Mouse (Mus musculus): Measurements from ENCODE around the gene Psma3. TPM values are rescaled to one million over a fixed set of nuclear protein-coding genes. Genes with fewer than 3 reads are reported as not detected.
A peak's percentile ranks its signal among the peaks of the same experiment; 100 is the strongest.

Psma3 gene
- polyA plus RNA-seq, 1 experiment from 2014 or later: 492 TPM

- H3K4me2 ChIP-seq: peak overlapping the region; percentile 63
- peak overlapping the region; percentile 46 for H3K4me3 ChIP-seq
- WGBS: 3% methylated on average over 17 of the region's 17 CpGs
- ATAC-seq (ENCODE audit: low FRiP score, low read depth): no peak
- H3K9me3 ChIP-seq: no peaks in the 10 kb centered on the region
- H3K27me3 ChIP-seq: no peaks in the 10 kb centered on the region
- H3K4me1 ChIP-seq (replicated peaks): peaks cover 7% of the 10 kb centered on the region
- peak overlapping the region; percentile 71 for H3K27ac ChIP-seq (replicated peaks)
- peaks cover 2% of the 10 kb centered on the region; the same call in 1 of the 2 replicates for H3K36me3 ChIP-seq
- peak overlapping the region; percentile 41; the same call in 1 of the 2 replicates for H3K9ac ChIP-seq
These were observed 4.8 kb upstream of the Psma3 start for GRCm38 (mm10) chr12:70969485-70970184.

GRCm38 (mm10) chr12:70973831-70974230 is 590 bp upstream of the Psma3 start:
- no peaks in the 10 kb centered on the region for H3K9me3 ChIP-seq
- H3K4me2 ChIP-seq: peak overlapping the region; percentile 83
- peaks cover 5% of the 10 kb centered on the region; the same call in 1 of the 2 replicates for H3K36me3 ChIP-seq
- no peak overlapping the region; the same call in 1 of the 2 replicates for H3K27ac ChIP-seq (replicated peaks)
- WGBS: 82% methylated on average over 4 of the region's 4 CpGs
- H3K4me1 ChIP-seq (replicated peaks): peaks cover 14% of the 10 kb centered on the region
- H3K4me3 ChIP-seq: 0 out of 2 replicates have a peak overlapping the region, but pooled peaks have one; percentile 95
- no peak for ATAC-seq (ENCODE audit: low FRiP score, low read depth)
- no peak overlapping the region for H3K9ac ChIP-seq
- H3K27me3 ChIP-seq: no peaks in the 10 kb centered on the region

DNA sequence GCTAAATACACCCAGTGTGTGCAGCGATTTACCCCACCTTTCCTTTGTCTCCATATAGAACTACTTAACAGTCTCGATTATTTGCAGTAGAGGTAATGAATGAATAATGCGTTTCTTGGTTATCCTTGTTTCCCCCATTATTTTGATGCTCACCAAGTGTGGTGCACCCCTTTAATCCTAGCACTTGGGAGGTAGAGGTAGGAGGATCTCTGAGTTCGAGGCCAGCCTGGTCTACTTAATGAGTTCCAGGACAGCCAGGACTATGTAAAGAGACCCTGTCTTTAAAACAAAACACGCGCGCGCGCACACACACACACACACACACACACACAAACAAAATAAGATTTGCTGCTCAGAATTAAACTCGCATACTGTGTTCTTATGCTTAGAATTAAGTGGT is 985 bp downstream of the Psma3 start:
- 25% methylated on average over 10 of the region's 10 CpGs for WGBS
- ATAC-seq (ENCODE audit: low FRiP score, low read depth): no peak
- H3K4me3 ChIP-seq: peak overlapping the region; percentile 95
- H3K27ac ChIP-seq (replicated peaks): peak overlapping the region; percentile 97
- H3K4me1 ChIP-seq (replicated peaks): peaks cover 14% of the 10 kb centered on the region
- no peaks in the 10 kb centered on the region for H3K27me3 ChIP-seq
- H3K9ac ChIP-seq: peak overlapping the region; percentile 98
- H3K9me3 ChIP-seq: no peaks in the 10 kb centered on the region
- peak overlapping the region; percentile 83 for H3K4me2 ChIP-seq
- peaks cover 15% of the 10 kb centered on the region for H3K36me3 ChIP-seq

GRCm38 (mm10) chr12:70975891-70976290 is 1.5 kb downstream of the Psma3 start:
- 71% methylated on average over 3 of the region's 3 CpGs for WGBS
- no peak for ATAC-seq (ENCODE audit: low FRiP score, low read depth)
- H3K9me3 ChIP-seq: no peaks in the 10 kb centered on the region

DNA sequence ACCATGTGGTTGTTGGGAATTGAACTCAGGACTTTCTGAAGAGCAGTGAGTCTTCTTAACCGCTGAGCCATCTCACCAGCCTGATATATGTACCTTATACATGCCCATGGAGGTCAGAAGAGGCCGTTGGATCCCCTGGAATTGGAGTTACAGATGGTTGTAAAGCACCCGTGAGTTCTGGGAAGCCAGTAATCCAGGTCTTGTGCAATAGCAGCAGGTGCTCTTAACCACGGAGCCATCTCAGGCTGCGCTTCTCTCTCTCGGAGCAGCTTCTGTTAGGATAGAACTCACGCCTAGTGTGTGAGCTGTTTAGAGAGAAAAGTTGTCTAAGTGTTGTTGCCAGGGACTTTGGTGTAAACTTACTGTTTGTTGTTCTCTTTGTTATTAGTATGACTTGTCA is 3.9 kb downstream of the Psma3 start:
- peaks cover 26% of the 10 kb centered on the region for H3K36me3 ChIP-seq

More at GRCm38 (mm10) chr12:70975891-70976290, 1.5 kb downstream of the Psma3 start:
- Histone ChIP-seq H3K9ac (peak overlapping the region; percentile 98; the same call in 1 of the 2 replicates), H3K27ac (replicated peaks) (no peak overlapping the region), H3K4me1 (replicated peaks) (peaks cover 14% of the 10 kb centered on the region), H3K27me3 (no peaks in the 10 kb centered on the region), H3K4me3 (peak overlapping the region; percentile 95), H3K4me2 (peak overlapping the region; percentile 83), H3K36me3 (peaks cover 20% of the 10 kb centered on the region)

GRCm38 (mm10) chr12:70984855-70985550 is 10.6 kb downstream of the Psma3 start:
- 95% methylated on average over 7 of the region's 7 CpGs for WGBS
- H3K27me3 ChIP-seq: no peaks in the 10 kb centered on the region
- no peak overlapping the region for H3K27ac ChIP-seq (replicated peaks)
- no peaks in the 10 kb centered on the region for H3K9me3 ChIP-seq
- no peaks in the 10 kb centered on the region for H3K4me1 ChIP-seq (replicated peaks)
- no peak overlapping the region for H3K4me2 ChIP-seq
- no peak overlapping the region for H3K4me3 ChIP-seq
- H3K9ac ChIP-seq: no peak overlapping the region
- H3K36me3 ChIP-seq: peaks cover 76% of the 10 kb centered on the region
- ATAC-seq (ENCODE audit: low FRiP score, low read depth): no peak

More for the DNA sequence above, 3.9 kb downstream of the Psma3 start:
- no peak overlapping the region for H3K9ac ChIP-seq
- peaks cover 14% of the 10 kb centered on the region for H3K4me1 ChIP-seq (replicated peaks)
- no peak overlapping the region for H3K4me3 ChIP-seq
- ATAC-seq (ENCODE audit: low FRiP score, low read depth): no peak
- no peaks in the 10 kb centered on the region for H3K27me3 ChIP-seq
- H3K27ac ChIP-seq (replicated peaks): no peak overlapping the region
- no peak overlapping the region for H3K4me2 ChIP-seq
- whole genome bisulfite sequencing: 94% methylated on average over 7 of the region's 7 CpGs
- H3K9me3 ChIP-seq: no peaks in the 10 kb centered on the region

DNA sequence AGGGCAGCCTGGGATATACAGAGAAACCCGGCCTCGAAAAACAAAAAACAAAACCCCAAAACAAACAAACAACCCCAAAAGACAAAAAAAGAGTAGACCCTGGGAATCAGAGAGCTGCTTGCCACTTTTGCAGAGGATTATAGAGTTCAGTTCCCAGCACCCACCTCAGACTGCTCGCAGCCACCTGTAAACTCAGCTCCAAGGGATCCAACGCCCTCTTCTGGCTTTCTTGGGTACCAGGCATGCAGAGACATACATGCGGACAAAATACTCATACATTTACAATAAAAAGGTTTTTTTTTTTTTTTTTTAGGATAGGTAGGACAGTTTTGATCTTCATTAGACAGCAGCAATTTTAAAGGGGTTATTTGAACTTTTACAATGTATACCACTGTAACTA is 22.8 kb downstream of the Psma3 start:
- ATAC-seq (ENCODE audit: low FRiP score, low read depth): no peak
- WGBS: 92% methylated on average over 5 of the region's 5 CpGs
- Histone ChIP-seq H3K27me3 (no peaks in the 10 kb centered on the region), H3K36me3 (peaks cover 43% of the 10 kb centered on the region), H3K9ac (no peak overlapping the region), H3K4me2 (no peak overlapping the region), H3K27ac (replicated peaks) (no peak overlapping the region), H3K4me1 (replicated peaks) (0 out of 2 replicates have a peak, but pooled peaks cover 5% of the 10 kb centered on the region), H3K9me3 (no peaks in the 10 kb centered on the region), H3K4me3 (no peak overlapping the region)

- peaks cover 41% of the 10 kb centered on the region for H3K36me3 ChIP-seq
- no peaks in the 10 kb centered on the region for H3K27me3 ChIP-seq
- ATAC-seq (ENCODE audit: low FRiP score, low read depth): no peak
- H3K4me1 ChIP-seq (replicated peaks): 0 out of 2 replicates have a peak, but pooled peaks cover 5% of the 10 kb centered on the region
- no peak overlapping the region for H3K4me3 ChIP-seq
- H3K9me3 ChIP-seq: no peaks in the 10 kb centered on the region
- H3K27ac ChIP-seq (replicated peaks): no peak overlapping the region; the same call in 1 of the 2 replicates
- no peak overlapping the region for H3K4me2 ChIP-seq
- 47% methylated on average over 5 of the region's 5 CpGs for WGBS
- no peak overlapping the region for H3K9ac ChIP-seq
These were observed 25.0 kb downstream of the Psma3 start for GRCm38 (mm10) chr12:70999423-70999903.

DNA sequence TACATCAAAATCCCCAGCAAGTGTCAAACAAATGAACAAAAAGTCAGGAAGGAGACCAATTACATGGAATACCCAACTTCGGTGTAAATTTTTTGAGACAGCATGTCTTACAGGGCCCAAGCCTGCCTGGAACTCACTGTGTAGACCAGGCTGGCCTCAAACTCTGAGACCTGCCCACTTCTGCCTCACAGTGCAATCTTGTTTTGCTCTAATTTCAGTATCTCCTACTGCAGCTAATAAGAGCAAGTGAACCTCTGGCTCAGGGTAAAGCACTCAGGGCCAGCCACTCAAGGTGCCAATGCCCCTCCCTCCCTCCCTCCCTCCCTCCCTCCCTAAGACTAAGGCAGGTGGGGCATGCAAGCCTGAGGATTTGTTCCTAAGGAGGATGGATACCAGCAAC is 25.9 kb downstream of the Psma3 start:
- no peak overlapping the region for H3K4me2 ChIP-seq
- peaks cover 43% of the 10 kb centered on the region for H3K36me3 ChIP-seq
- no peak overlapping the region for H3K4me3 ChIP-seq
- 0 out of 2 replicates have a peak, but pooled peaks cover 5% of the 10 kb centered on the region for H3K4me1 ChIP-seq (replicated peaks)
- no peak for ATAC-seq (ENCODE audit: low FRiP score, low read depth)
- 81% methylated on average over 1 of the region's 1 CpGs for WGBS
- H3K27ac ChIP-seq (replicated peaks): no peak overlapping the region
- H3K27me3 ChIP-seq: no peaks in the 10 kb centered on the region
- no peak overlapping the region for H3K9ac ChIP-seq
- no peaks in the 10 kb centered on the region for H3K9me3 ChIP-seq

DNA sequence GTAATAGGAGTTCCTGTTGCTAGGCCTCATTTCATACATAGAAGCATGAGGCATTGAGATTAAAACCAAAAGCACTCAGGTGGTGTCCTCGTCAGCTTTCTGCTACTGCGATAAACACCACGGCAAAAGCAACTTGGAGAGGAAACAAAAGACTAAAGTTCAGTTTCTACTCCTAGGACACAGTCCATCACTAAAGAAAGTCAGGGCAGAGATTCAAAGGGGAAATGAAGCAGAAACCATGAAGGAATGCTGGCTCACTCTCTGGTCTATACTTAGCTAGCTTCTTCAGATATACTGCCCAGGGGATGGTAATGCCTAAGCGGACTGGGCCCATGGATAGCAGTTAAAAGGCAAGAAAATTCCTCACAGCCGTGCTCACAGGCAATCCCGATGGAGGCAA is 27.0 kb downstream of the Psma3 start:
- 62% methylated on average over 6 of the region's 6 CpGs for WGBS
- no peaks in the 10 kb centered on the region for H3K9me3 ChIP-seq
- H3K27ac ChIP-seq (replicated peaks): no peak overlapping the region
- H3K27me3 ChIP-seq: no peaks in the 10 kb centered on the region
- no peak for ATAC-seq (ENCODE audit: low FRiP score, low read depth)
- H3K4me3 ChIP-seq: no peak overlapping the region
- peaks cover 43% of the 10 kb centered on the region for H3K36me3 ChIP-seq
- no peak overlapping the region for H3K9ac ChIP-seq
- H3K4me2 ChIP-seq: no peak overlapping the region
- 0 out of 2 replicates have a peak, but pooled peaks cover 5% of the 10 kb centered on the region for H3K4me1 ChIP-seq (replicated peaks)

DNA sequence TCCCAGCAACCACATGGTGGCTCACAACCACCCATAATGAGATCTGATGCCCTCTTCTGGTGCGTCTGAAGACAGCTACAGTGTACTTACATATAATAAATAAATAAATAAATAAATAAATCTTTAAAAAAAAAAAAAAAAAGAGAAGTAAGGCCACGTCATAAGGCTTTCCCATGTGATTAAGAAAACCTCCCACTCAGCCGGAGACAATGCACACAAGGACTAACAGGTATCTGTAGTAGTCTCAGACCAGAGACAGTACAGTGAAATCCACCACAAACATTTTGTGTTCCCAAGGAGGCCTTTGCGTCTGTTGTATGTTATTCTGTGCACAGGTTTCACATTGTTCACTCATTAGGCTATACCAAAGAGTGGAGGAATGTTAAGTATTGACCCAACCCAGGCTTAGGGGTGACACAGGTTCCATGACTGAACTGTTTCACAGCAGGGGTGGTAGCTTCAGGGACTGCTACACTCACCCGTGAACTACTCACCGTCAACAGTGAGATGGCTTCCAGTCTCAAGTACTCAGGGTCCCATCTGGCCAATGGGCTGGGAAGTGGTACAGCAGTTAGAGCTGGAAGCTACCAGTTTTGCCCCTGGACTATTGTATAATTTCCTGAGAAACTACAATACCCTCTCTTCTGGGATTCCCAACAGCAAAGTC is 29.5 kb downstream of the Psma3 start:
- H3K36me3 ChIP-seq: peaks cover 54% of the 10 kb centered on the region
- no peak overlapping the region for H3K27ac ChIP-seq (replicated peaks)
- H3K4me3 ChIP-seq: no peak overlapping the region
- 0 out of 2 replicates have a peak, but pooled peaks cover 2% of the 10 kb centered on the region for H3K4me1 ChIP-seq (replicated peaks)
- H3K9me3 ChIP-seq: no peaks in the 10 kb centered on the region
- no peak for ATAC-seq (ENCODE audit: low FRiP score, low read depth)
- H3K4me2 ChIP-seq: no peak overlapping the region
- no peaks in the 10 kb centered on the region for H3K27me3 ChIP-seq
- no peak overlapping the region for H3K9ac ChIP-seq
- WGBS: 90% methylated on average over 6 of the region's 6 CpGs

Measured in hindbrain, embryonic 15.5 days (tissue).